Mouse (Mus musculus) intestine, embryonic 15.5 days (tissue): ENCODE measurements at regions not wholly inside any gene's neighbourhood (a gene's known extent, or its start where the extent isn't known, plus 50 kb on each side); places are given as distances from the start of the nearest gene placed in this dataset.
A peak's percentile ranks its signal among the peaks of the same experiment; 100 is the strongest.

Experiments
- ATAC-seq: fragments of 200-750 bp; cut with Nextera tagmentation; 2 replicates; pipeline ENCODE4 v1.8.0; 2017; ENCODE audit warnings: moderate TSS enrichment, moderate library complexity
- H3K27ac ChIP-seq: fragments of 300-500 bp; sonication (generic); 2 replicates; pipeline ENCODE4 v1.5.1; 2015; ENCODE audit warnings: mild to moderate bottlenecking, inconsistent platforms
- H3K27me3 ChIP-seq: fragments of 300-500 bp; sonication (generic); replicated peaks from 2 replicates; pipeline ENCODE4 v1.6.1; 2015; ENCODE audit warnings: inconsistent platforms
- H3K36me3 ChIP-seq: fragments of 300-500 bp; sonication (generic); 2 replicates; pipeline ENCODE4 v1.6.1; 2015; ENCODE audit warnings: inconsistent platforms
- H3K4me1 ChIP-seq: fragments of 300-500 bp; sonication (generic); replicated peaks from 2 replicates; pipeline ENCODE4 v1.6.1; 2015; ENCODE audit warnings: inconsistent platforms
- H3K4me2 ChIP-seq: fragments of 300-500 bp; sonication (generic); replicated peaks from 2 replicates; pipeline ENCODE4 v1.6.1; 2015; ENCODE audit warnings: mild to moderate bottlenecking, inconsistent platforms
- H3K4me3 ChIP-seq: fragments of 300-500 bp; sonication (generic); replicated peaks from 2 replicates; pipeline ENCODE4 v1.5.1; 2015; ENCODE audit warnings: inconsistent platforms
- H3K9ac ChIP-seq: fragments of 300-500 bp; sonication (generic); 2 replicates; pipeline ENCODE4 v1.6.1; 2015; ENCODE audit warnings: inconsistent platforms
- H3K9me3 ChIP-seq: fragments of 300-500 bp; sonication (generic); 2 replicates; pipeline ENCODE4 v1.6.1; 2016; ENCODE audit warnings: inconsistent platforms
- WGBS: fragments of 180-500 bp; shearing (Covaris S2); methylation state at CpG from one replicate; pipeline ENCODE4 v1.1.7; 2015; 5-methylcytosine and 5-hydroxymethylcytosine counted together

DNA sequence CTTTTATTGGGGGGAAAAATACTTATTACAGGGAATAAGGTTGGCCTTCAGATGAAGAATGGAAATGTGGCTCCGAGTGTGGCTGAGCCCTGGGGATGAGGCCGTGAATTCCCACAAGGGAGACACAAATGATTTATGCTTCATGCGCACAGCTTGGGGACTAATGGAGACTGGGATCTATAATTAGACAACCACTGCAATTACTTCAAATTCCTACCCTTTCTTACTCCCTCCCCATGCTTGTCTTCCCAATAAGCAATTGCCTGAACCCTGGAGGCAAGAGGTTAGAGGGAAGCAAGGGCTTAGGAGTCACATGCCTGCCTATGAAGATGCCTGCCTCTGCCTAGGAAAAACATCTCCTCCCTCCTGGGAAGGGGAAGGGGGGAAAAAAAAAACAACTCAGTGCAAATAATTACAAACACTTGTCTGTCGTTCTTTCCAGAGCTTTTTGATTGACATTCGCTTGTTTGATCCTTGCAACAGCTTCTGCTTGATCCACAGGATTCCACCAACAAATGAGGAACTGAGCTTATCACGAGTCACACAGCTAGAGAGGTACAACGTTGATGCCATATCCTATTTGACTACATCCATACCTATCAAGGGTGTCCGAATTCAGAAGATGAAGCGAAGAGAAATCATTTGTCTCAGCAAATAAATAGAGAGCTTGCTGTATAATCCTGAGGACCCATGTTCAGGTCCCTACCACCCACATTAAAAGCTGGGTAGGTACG is 326.1 kb downstream of the Sox9 start:
- Histone ChIP-seq H3K9ac (no peak overlapping the region), H3K36me3 (no peaks in the 10 kb centered on the region), H3K9me3 (no peaks in the 10 kb centered on the region), H3K4me1 (peaks cover 21% of the 10 kb centered on the region), H3K4me3 (no peak overlapping the region), H3K27me3 (no peaks in the 10 kb centered on the region), H3K4me2 (no peak overlapping the region), H3K27ac (no peak overlapping the region)
- 70% methylated on average over 10 of the region's 10 CpGs for WGBS
- ATAC-seq: no peak

GRCm38 (mm10) chr11:113109096-113109495 is 327.1 kb downstream of the Sox9 start:
- Histone ChIP-seq H3K27me3 (no peaks in the 10 kb centered on the region), H3K36me3 (no peaks in the 10 kb centered on the region), H3K9me3 (no peaks in the 10 kb centered on the region), H3K4me2 (no peak overlapping the region), H3K4me3 (no peak overlapping the region), H3K4me1 (peaks cover 14% of the 10 kb centered on the region), H3K27ac (no peak overlapping the region), H3K9ac (no peak overlapping the region)
- WGBS: 88% methylated on average over 4 of the region's 4 CpGs
- no peak for ATAC-seq

- ATAC-seq: peak; percentile 67
- H3K27me3 ChIP-seq: no peaks in the 10 kb centered on the region
- H3K4me1 ChIP-seq: 0 out of 2 replicates have a peak, but pooled peaks cover 8% of the 10 kb centered on the region
- WGBS: 65% methylated on average over 6 of the region's 6 CpGs
- H3K27ac ChIP-seq: 0 out of 2 replicates have a peak overlapping the region, but pooled peaks have one; percentile 27
- no peak overlapping the region for H3K4me3 ChIP-seq
- no peaks in the 10 kb centered on the region for H3K9me3 ChIP-seq
- no peak overlapping the region for H3K4me2 ChIP-seq
- H3K9ac ChIP-seq: no peak overlapping the region
- no peaks in the 10 kb centered on the region for H3K36me3 ChIP-seq
Observed at GRCm38 (mm10) chr11:113113220-113113817, 331.3 kb downstream of the Sox9 start.

GRCm38 (mm10) chr11:113117179-113117898 is 335.3 kb downstream of the Sox9 start:
- Histone ChIP-seq H3K4me1 (peaks cover 20% of the 10 kb centered on the region; the same call in 1 of the 2 replicates), H3K9me3 (no peaks in the 10 kb centered on the region), H3K36me3 (no peaks in the 10 kb centered on the region), H3K9ac (no peak overlapping the region), H3K4me2 (no peak overlapping the region), H3K4me3 (no peak overlapping the region), H3K27ac (no peak overlapping the region), H3K27me3 (no peaks in the 10 kb centered on the region)
- peak; percentile 53 for ATAC-seq
- 59% methylated on average over 9 of the region's 9 CpGs for WGBS

GRCm38 (mm10) chr11:113120570-113120969 is 338.5 kb downstream of the Sox9 start:
- no peak overlapping the region for H3K4me3 ChIP-seq
- WGBS: 55% methylated on average over 6 of the region's 6 CpGs
- peaks cover 16% of the 10 kb centered on the region; the same call in 1 of the 2 replicates for H3K4me1 ChIP-seq
- H3K27me3 ChIP-seq: no peaks in the 10 kb centered on the region
- no peak overlapping the region for H3K4me2 ChIP-seq
- H3K9ac ChIP-seq: no peak overlapping the region
- no peak overlapping the region for H3K27ac ChIP-seq
- H3K36me3 ChIP-seq: no peaks in the 10 kb centered on the region
- no peak for ATAC-seq
- H3K9me3 ChIP-seq: no peaks in the 10 kb centered on the region

DNA sequence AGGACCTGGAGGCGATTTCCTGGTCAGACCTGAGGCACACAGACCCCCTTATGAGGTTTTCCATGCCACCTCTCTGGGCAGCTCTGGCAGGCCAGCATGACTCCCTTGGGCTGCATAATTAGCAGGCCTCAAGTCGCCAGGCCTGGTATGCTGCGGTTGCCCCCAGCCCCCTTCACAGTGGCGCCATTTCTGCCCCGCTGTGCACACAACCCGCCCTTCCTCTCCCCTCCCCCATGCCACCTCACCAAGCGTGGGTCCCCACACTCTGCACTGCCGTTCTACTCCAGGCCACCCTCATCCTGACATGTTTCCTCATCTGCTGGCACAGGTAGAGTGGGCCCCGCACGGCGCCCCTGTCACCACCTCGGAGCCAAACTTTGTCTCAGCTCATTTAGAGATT is 339.3 kb downstream of the Sox9 start:
- no peaks in the 10 kb centered on the region for H3K9me3 ChIP-seq
- ATAC-seq: 0 out of 2 replicates have a peak, but pooled peaks have one; percentile 28
- no peak overlapping the region for H3K4me3 ChIP-seq
- H3K4me2 ChIP-seq: no peak overlapping the region
- H3K4me1 ChIP-seq: peaks cover 16% of the 10 kb centered on the region; the same call in 1 of the 2 replicates
- H3K27me3 ChIP-seq: no peaks in the 10 kb centered on the region
- 53% methylated on average over 12 of the region's 12 CpGs for WGBS
- no peak overlapping the region for H3K9ac ChIP-seq
- no peaks in the 10 kb centered on the region for H3K36me3 ChIP-seq
- no peak overlapping the region for H3K27ac ChIP-seq

DNA sequence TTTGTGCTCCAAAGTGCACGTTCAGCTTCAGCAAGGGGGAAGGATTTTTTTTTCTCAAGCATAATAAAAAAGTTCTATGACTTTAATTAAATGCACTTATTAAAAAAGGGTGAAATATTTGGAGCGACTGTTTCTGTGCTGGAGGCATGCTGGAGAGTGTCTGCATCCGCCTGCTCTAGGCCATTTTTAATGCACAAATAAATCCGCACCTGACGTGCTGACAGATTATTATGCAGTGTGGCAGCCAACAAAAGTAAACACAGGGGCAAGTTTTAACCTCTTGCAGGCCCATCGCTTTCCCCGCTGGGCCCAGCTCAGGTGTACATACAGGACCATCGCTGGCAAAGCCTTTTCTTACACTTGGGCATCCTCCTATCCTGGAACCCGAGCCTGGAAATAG is 340.1 kb downstream of the Sox9 start:
- WGBS: 39% methylated on average over 9 of the region's 9 CpGs
- H3K4me2 ChIP-seq: no peak overlapping the region
- no peak for ATAC-seq
- H3K4me3 ChIP-seq: no peak overlapping the region
- no peaks in the 10 kb centered on the region for H3K9me3 ChIP-seq
- no peaks in the 10 kb centered on the region for H3K36me3 ChIP-seq
- H3K9ac ChIP-seq: no peak overlapping the region
- no peaks in the 10 kb centered on the region for H3K27me3 ChIP-seq
- peaks cover 16% of the 10 kb centered on the region; the same call in 1 of the 2 replicates for H3K4me1 ChIP-seq
- no peak overlapping the region for H3K27ac ChIP-seq

GRCm38 (mm10) chr11:113122964-113123363 is 340.9 kb downstream of the Sox9 start:
- H3K4me2 ChIP-seq: no peak overlapping the region
- ATAC-seq: no peak
- H3K9ac ChIP-seq: no peak overlapping the region
- H3K4me1 ChIP-seq: peaks cover 16% of the 10 kb centered on the region; the same call in 1 of the 2 replicates
- no peaks in the 10 kb centered on the region for H3K27me3 ChIP-seq
- H3K36me3 ChIP-seq: no peaks in the 10 kb centered on the region
- no peaks in the 10 kb centered on the region for H3K9me3 ChIP-seq
- H3K4me3 ChIP-seq: no peak overlapping the region
- WGBS: 37% methylated on average over 2 of the region's 2 CpGs
- H3K27ac ChIP-seq: no peak overlapping the region

GRCm38 (mm10) chr11:113125832-113126231 is 343.8 kb downstream of the Sox9 start:
- H3K27ac ChIP-seq: no peak overlapping the region
- WGBS: 83% methylated on average over 7 of the region's 7 CpGs

GRCm38 (mm10) chr11:113129192-113129591 is 347.2 kb downstream of the Sox9 start:
- Histone ChIP-seq H3K4me2 (no peak overlapping the region), H3K27ac (no peak overlapping the region), H3K9ac (no peak overlapping the region), H3K27me3 (no peaks in the 10 kb centered on the region), H3K36me3 (no peaks in the 10 kb centered on the region), H3K9me3 (no peaks in the 10 kb centered on the region), H3K4me1 (peaks cover 15% of the 10 kb centered on the region), H3K4me3 (no peak overlapping the region)
- ATAC-seq: no peak
- 95% methylated on average over 5 of the region's 5 CpGs for WGBS

More at GRCm38 (mm10) chr11:113125832-113126231, 343.8 kb downstream of the Sox9 start:
- no peak overlapping the region for H3K4me2 ChIP-seq
- no peaks in the 10 kb centered on the region for H3K36me3 ChIP-seq
- H3K4me3 ChIP-seq: no peak overlapping the region
- no peaks in the 10 kb centered on the region for H3K27me3 ChIP-seq
- no peak overlapping the region for H3K9ac ChIP-seq
- peaks cover 17% of the 10 kb centered on the region; the same call in 1 of the 2 replicates for H3K4me1 ChIP-seq
- no peaks in the 10 kb centered on the region for H3K9me3 ChIP-seq
- no peak for ATAC-seq

DNA sequence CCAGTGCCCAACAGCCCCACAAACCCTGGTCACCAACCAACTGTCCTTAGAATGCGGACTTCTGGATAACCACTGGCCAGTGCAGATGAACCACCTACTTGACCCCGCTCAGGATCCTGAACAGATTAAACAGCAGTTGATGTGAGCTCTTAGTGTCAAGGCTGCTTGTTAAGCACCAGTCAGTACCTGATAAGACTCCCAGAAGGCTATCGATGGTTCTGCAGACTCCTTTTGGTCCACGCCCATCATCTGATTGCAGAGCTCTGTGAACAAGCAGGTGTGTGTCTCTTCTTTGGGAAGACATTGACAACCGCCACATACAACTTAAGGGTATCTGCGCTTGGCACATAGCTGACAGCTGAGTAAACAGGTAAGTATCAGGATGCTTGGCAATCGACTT is 348.0 kb downstream of the Sox9 start:
- no peaks in the 10 kb centered on the region for H3K27me3 ChIP-seq
- no peak overlapping the region for H3K4me2 ChIP-seq
- H3K27ac ChIP-seq: no peak overlapping the region
- H3K9me3 ChIP-seq: no peaks in the 10 kb centered on the region
- no peak overlapping the region for H3K4me3 ChIP-seq
- H3K36me3 ChIP-seq: no peaks in the 10 kb centered on the region
- H3K9ac ChIP-seq: no peak overlapping the region
- H3K4me1 ChIP-seq: peaks cover 15% of the 10 kb centered on the region
- no peak for ATAC-seq
- WGBS: 88% methylated on average over 7 of the region's 7 CpGs
